11 mouse cellular contexts compared by ENCODE assay signal in the genomic region with DNA sequence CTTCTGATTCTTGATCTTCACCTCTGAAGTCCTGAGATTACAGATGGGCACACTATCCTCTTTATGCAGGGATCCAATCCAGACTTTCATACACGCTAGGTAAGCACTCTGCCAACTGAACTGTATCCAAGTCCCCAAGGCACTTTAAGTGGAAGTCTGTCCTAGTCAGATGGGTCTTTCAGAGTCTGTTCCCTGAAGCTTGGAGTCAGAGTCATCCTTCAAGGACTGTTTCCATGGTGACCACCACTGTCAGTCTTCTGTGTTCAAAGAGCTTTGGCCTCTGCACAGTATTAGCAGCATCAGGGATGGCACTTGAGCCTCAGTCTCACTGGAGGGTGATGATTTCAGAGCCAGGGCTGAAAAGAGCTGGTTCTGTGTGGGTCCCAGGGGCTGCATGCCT.
DNase-seq lines count a peak whose midpoint lies in the region; ATAC-seq and TF ChIP-seq lines count a peak whose summit lies in the region.
"Had no signal": no experiment of that assay in that cellular context is flagged by ENCODE, and none has a peak within 500 bp of the region (broad histone marks: within the 10 kb centered on the region; RNA-seq: fewer than 3 reads in every experiment).

No protein-coding gene starts in this region.

- no peaks in the 10 kb centered on the region for H3K36me3 ChIP-seq in hindbrain, embryonic 15.5 days
- no peaks in the 10 kb centered on the region for H3K36me3 ChIP-seq in intestine, postnatal 0 days (ENCODE audit: control insufficient read depth, insufficient read depth)
- H3K36me3 ChIP-seq: limb, embryonic 10.5 days had no signal

- peak; percentile 93 for ATAC-seq in hindbrain, embryonic 15.5 days (ENCODE audit: low FRiP score, low read depth)
- no peak for ATAC-seq in erythroid progenitor cell, adult 5-6 weeks (replicated peaks; ENCODE audit: low FRiP score, poor library complexity, severe bottlenecking)
- no peak for ATAC-seq in intestine, postnatal 0 days

- TF ChIP-seq CTCF in intestine, postnatal 0 days (IDR thresholded peaks at IDR 0.05; ENCODE audit: low read depth): no peak

- no peaks in the 10 kb centered on the region for H3K9me3 ChIP-seq in hindbrain, embryonic 15.5 days
- H3K9me3 ChIP-seq in intestine, postnatal 0 days (ENCODE audit: control insufficient read depth): no peaks in the 10 kb centered on the region
- H3K9me3 ChIP-seq: limb, embryonic 10.5 days had no signal

- peaks cover 15% of the 10 kb centered on the region for H3K4me1 ChIP-seq in hindbrain, embryonic 15.5 days (replicated peaks)
- H3K4me1 ChIP-seq in intestine, postnatal 0 days (replicated peaks; ENCODE audit: control insufficient read depth, insufficient read depth, low read length): no peaks in the 10 kb centered on the region
- H3K4me1 ChIP-seq: limb, embryonic 10.5 days had no signal

- no peak overlapping the region for H3K4me2 ChIP-seq in hindbrain, embryonic 15.5 days
- no peak overlapping the region for H3K4me2 ChIP-seq in intestine, postnatal 0 days (replicated peaks; ENCODE audit: low read depth)

- no peak overlapping the region; the same call in 1 of the 2 replicates for H3K27ac ChIP-seq in hindbrain, embryonic 15.5 days (replicated peaks)
- H3K27ac ChIP-seq in intestine, postnatal 0 days (ENCODE audit: low read depth, low read length): no peak overlapping the region
- H3K27ac ChIP-seq: limb, embryonic 10.5 days had no signal

- H3K9ac ChIP-seq in hindbrain, embryonic 15.5 days: no peak overlapping the region
- no peak overlapping the region for H3K9ac ChIP-seq in intestine, postnatal 0 days (ENCODE audit: low read depth, low read length)

- WGBS in hindbrain, embryonic 15.5 days: 30% methylated on average over 1 of the region's 1 CpGs
- WGBS in intestine, postnatal 0 days: 77% methylated on average over 1 of the region's 1 CpGs

- H3K4me3 ChIP-seq in hindbrain, embryonic 15.5 days: no peak overlapping the region
- no peak overlapping the region for H3K4me3 ChIP-seq in intestine, postnatal 0 days (ENCODE audit: low read depth, low read length)
- H3K4me3 ChIP-seq: limb, embryonic 10.5 days had no signal

- peak; percentile 81 for DNase-seq in heart, adult 11 months
- no peak for DNase-seq in heart, adult 18-20 months
- DNase-seq in ZHBTc4 (ENCODE audit: low read depth, low spot score): peak; percentile 22
- DNase-seq in adrenal gland, postnatal 10 days: peak; percentile 58
- no peak for DNase-seq in liver
- DNase-seq: kidney, adult 8-10 months; lung, adult 18-20 months had no signal

- no peaks in the 10 kb centered on the region for H3K27me3 ChIP-seq in hindbrain, embryonic 15.5 days
- no peaks in the 10 kb centered on the region for H3K27me3 ChIP-seq in intestine, postnatal 0 days (replicated peaks; ENCODE audit: control insufficient read depth, insufficient read depth, low read length)

Comparison
In these comparisons a context has a peak if more than half of its experiments do, and no peak if none do; other contexts are left out.
1. DNase-seq: peak in heart, adult 11 months (single experiment), ZHBTc4 (single experiment) and adrenal gland, postnatal 10 days (single experiment); none in heart, adult 18-20 months (0 of 2) and liver (single experiment).